Mouse (Mus musculus): ENCODE measurements around the gene Gm9887.

Gm9887 gene

DNA sequence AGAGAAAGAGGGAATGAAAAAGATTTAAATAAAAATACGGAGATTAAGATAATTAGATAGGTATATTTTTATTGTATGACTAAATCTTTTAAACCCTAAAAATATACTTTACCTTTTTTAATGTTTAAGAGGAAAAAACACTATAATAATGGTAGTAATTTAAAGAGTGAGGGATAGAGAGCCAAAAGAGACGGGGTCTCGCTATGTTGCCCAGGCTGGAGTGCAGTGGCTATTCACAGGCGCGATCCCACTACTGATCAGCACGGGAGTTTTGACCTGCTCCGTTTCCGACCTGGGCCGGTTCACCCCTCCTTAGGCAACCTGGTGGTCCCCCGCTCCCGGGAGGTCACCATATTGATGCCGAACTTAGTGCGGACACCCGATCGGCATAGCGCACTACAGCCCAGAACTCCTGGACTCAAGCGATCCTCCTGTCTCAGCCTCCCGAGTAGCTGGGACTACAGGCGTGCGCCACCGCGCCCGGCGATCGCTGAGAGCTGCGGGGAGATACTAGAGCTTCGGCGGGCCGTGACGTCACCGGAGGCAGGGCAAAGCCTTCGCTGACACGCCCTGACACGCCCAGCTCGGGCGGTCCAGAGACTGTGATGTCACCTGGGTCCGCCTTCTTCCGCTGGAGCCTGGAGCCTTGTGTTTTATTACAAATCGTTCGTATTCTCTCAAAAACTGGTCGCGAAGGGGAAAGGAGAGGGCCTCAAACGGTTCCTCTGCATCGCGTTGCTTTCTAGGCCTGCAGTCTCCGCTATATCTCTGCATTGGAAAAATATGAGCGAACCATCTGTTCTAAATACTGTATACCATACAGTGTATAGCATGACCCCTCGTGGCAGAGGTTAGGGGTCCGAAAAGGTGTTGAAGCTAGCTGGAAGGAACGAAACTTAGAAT, 11.0 kb downstream of the Gm9887 start:
- peak; percentile 97 for DNase-seq (ENCODE audit: low read depth, low spot score)

DNA sequence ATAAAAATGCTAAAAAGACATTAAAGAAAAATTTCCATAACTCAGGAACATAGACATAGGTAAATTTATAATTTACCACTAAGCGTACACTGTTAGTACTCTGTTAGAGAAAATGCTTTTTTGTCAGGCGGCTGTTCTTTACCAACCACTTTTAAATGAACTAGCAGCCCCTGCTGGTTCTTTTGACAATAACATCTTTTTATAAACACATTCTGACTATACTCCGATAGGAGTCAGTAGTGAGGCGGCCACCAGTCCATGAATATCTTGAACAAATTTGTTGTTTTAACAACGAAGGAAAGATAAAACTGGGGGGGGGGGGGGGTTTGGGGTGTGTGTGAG, 11.6 kb downstream of the Gm9887 start:
- peak; percentile 87 for DNase-seq (ENCODE audit: low read depth, low spot score)

DNA sequence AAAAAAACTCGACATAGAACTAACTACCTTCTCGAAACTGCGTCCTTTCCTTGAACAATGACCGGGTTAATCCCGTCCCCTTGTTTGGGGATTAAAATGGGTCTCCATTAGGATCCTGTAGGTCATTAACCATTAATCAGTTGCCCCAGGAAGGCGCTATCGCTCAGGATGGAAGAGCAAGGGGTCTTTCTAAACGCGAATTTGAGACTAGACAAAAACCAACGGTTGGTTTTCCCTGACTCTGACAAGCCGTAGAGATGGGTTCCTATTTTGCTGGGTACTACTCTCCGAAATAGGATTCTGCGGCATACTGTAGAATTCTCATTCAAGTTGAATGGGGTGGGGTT, 15.0 kb downstream of the Gm9887 start:
- no peak for DNase-seq (ENCODE audit: low read depth, low spot score)

DNA sequence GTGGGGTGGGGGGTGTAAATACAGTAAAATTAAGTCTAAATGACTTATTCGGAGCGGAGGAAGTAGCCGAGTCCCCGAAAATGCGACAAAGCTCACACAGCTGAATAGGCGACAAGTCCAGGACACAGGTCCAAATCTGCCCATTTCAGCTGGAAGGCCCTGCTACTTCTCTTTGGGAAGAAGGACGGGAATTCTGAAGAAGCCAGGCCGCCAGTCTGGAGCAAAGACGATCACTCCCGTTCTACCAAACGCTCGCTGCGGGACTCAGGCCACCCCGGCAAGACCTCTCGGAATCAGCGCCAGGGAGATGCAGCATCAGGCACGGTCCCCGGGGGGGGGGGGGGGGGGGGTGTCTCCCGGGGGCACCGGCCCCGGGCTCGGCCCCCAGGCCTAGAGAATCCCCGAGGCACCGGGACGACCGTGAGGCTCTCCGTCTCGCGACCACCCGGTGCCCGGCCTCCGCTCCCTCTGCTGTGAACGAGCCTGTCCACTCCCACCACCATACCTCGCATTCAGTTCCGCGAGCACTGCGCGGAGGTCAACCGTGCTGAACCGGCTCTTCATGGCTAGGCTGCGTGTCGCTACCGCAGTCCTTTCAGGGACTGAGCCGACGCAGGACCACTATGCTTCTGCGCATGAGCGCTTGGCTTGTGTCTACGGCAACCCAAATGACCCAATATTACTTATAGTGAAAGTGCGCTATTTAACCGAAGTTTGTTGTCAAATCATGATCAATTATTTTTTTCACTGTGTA, 15.5 kb downstream of the Gm9887 start, which contains the start of gene Nemf:
TSS of gene Nemf (minus strand) at position 620 of the 754 bp plus-strand sequence.
- DNase-seq (ENCODE audit: low read depth, low spot score): peak; percentile 88

DNA sequence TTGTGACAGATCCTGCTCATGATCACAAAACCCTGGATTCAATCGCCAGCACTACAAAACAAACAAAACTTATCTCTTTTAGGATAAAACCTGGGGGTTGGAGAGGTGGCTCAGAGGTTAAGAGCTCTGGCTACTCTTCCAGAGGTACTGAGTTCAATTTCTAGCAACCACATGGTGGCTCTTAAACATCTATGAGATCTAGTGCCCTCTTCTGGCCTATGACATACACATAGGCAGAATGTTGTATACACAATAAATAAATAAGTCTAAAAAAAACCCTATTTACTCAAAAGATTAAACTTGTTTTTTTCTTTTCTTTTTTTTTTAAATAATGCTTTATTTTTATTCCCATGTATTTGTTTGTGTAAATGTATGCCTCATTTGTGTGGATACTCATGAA, 20.6 kb downstream of the Gm9887 start:
- peak; percentile 52 for DNase-seq (ENCODE audit: low read depth, low spot score)

DNA sequence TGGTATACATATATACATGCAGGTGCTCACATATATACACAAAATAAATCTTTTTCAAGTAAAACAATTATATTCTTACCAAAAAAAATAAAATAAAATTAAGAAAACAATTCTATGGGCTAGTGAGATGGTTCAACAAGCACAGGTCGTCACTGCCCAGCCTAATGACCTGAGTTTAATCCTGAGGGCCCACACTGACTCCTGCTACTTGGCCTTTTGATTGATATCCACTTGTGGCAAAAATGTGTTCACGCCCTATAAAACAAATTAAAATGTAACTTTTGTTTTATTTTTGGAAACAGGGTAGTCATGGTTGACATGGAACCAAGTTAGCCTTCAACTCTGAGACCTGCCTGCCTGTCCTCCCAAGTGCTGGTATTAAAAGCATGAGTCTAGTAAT, 22.3 kb downstream of the Gm9887 start:
- no peak for DNase-seq (ENCODE audit: low read depth, low spot score)

DNA sequence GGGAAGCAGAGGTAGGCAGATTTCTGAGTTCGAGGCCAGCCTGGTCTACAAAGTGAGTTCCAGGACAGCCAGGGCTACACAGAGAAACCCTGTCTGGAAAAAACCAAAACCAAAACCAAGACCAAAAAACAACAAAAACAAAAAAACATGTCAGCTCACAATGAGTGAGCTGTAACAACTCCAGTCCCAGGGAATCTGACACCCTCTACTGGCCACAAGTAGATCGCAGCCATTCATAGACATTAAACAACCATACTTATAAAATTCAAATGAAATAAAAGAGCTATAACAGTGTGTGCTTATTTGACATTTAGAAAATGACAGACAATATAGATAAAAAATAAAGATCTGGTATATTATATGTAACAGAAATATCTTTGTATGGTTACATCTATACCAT, 38.7 kb downstream of the Gm9887 start:
- DNase-seq (ENCODE audit: low read depth, low spot score): peak; percentile 76

DNA sequence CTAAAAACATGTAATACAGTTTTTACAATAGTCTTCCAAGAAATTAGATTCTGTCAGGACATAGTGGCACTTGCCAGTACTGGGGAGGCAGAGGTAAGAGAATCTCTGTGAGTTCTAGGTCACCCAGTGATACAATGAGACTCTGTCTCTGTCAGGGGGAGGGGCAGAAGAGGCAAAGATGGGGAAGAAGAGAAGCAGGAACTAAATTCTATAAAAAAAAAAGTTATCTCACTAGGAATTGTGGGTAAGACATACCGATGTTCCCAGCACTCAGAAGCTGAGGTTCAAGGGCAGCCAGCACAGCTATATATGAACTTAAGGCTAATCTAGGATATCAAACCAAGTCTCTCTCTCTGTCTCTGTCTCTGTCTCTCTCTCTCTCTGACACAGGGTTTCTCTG, 40.1 kb downstream of the Gm9887 start:
- DNase-seq (ENCODE audit: low read depth, low spot score): no peak

DNA sequence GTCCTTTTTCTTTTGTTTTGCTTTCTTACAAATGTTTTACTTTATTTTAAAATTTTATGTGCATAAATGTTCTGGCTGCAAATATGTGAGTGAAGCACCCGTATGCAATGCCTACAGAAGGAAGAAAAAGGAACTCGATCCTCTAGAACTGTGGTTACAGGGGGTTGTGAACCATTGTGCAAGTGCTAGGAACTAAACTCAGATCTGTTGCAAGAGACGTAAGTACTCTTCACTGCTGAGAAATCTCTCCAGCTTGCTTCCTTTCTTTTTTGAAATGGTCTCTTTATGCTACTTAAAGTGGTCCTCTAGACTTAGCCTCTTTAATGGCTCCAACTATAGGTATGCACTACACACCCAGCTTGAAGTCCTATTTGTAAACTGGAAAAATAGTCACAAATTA, 41.1 kb downstream of the Gm9887 start:
- DNase-seq (ENCODE audit: low read depth, low spot score): no peak

All from 3T3-L1 (cell line).